In genomic region chr7:142897471-142897870, GRCm38 (mm10) we compare ENCODE assay signal across 26 mouse cellular contexts. TPM values are rescaled to one million over a fixed set of nuclear protein-coding genes. Genes with fewer than 3 reads are reported as not detected.
DNase-seq lines count a peak whose midpoint lies in the region; ATAC-seq lines count a peak whose summit lies in the region.
"Had no signal": no experiment of that assay in that cellular context is flagged by ENCODE, and none has a peak within 500 bp of the region (broad histone marks: within the 10 kb centered on the region; RNA-seq: fewer than 3 reads in every experiment).

No protein-coding gene starts in this region.

- WGBS in forebrain, embryonic 10.5 days: 76% methylated on average over 1 of the region's 1 CpGs
- 73% methylated on average over 1 of the region's 1 CpGs for WGBS in forebrain, embryonic 12.5 days
- WGBS in heart, embryonic 13.5 days: 44% methylated on average over 1 of the region's 1 CpGs
- WGBS in neural tube, embryonic 15.5 days: 79% methylated on average over 1 of the region's 1 CpGs
- WGBS in kidney, embryonic 16.5 days: 69% methylated on average over 1 of the region's 1 CpGs

- H3K36me3 ChIP-seq in forebrain, embryonic 10.5 days (replicated peaks): no peaks in the 10 kb centered on the region
- H3K36me3 ChIP-seq in forebrain, embryonic 12.5 days (replicated peaks): no peaks in the 10 kb centered on the region
- H3K36me3 ChIP-seq in heart, embryonic 13.5 days: no peaks in the 10 kb centered on the region
- H3K36me3 ChIP-seq in neural tube, embryonic 15.5 days: no peaks in the 10 kb centered on the region
- no peaks in the 10 kb centered on the region for H3K36me3 ChIP-seq in kidney, embryonic 16.5 days (ENCODE audit: insufficient read depth, low read length)
- H3K36me3 ChIP-seq: heart, embryonic 15.5 days; hindbrain, embryonic 13.5 days; kidney, embryonic 15.5 days; limb, embryonic 12.5 days; liver, embryonic 13.5 days had no signal

- DNase-seq in forebrain, embryonic 10.5 days (ENCODE audit: extremely low spot score, low spot score): no peak
- no peak for DNase-seq in heart, postnatal 4 days
- peak; percentile 32 for DNase-seq in neural tube, embryonic 10.5 days (ENCODE audit: extremely low spot score, low spot score)
- peak; percentile 55 for DNase-seq in retina, postnatal 1 day
- DNase-seq: adrenal gland, adult 8-10 months; cerebellum, adult 18-20 months; cerebellum, postnatal 25 days; gastrocnemius, adult 2 months; kidney, postnatal 4 days; liver, embryonic 13.5 days; lung, embryonic 14.5 days; lung, postnatal 36 days; thymus, adult 18-20 months; thymus, postnatal 36 days had no signal

- no peak for ATAC-seq in forebrain, embryonic 12.5 days (ENCODE audit: low FRiP score)
- no peak for ATAC-seq in heart, embryonic 13.5 days (ENCODE audit: extremely low read depth, insufficient number of reproducible peaks, low FRiP score, low TSS enrichment)
- ATAC-seq in neural tube, embryonic 15.5 days (ENCODE audit: low FRiP score): no peak
- no peak for ATAC-seq in kidney, embryonic 16.5 days (ENCODE audit: low FRiP score, low TSS enrichment)
- ATAC-seq: activated CD4-positive, CD25-positive, alpha-beta regulatory T cell, adult 4 months; forebrain, embryonic 13.5 days; inflammation-experienced regulatory T-cells, adult 6 months had no signal

- no peak overlapping the region for H3K4me2 ChIP-seq in forebrain, embryonic 12.5 days
- peak overlapping the region; percentile 29; the same call in 1 of the 2 replicates for H3K4me2 ChIP-seq in heart, embryonic 13.5 days
- H3K4me2 ChIP-seq in neural tube, embryonic 15.5 days: no peak overlapping the region
- no peak overlapping the region for H3K4me2 ChIP-seq in kidney, embryonic 16.5 days (replicated peaks; ENCODE audit: low read depth, low read length)
- H3K4me2 ChIP-seq: forebrain, embryonic 13.5 days; heart, embryonic 15.5 days; hindbrain, embryonic 13.5 days; kidney, embryonic 15.5 days; limb, embryonic 12.5 days; liver, embryonic 13.5 days; lung, embryonic 14.5 days; midbrain, embryonic 11.5 days had no signal

- H3K4me1 ChIP-seq in forebrain, embryonic 10.5 days: peaks cover 46% of the 10 kb centered on the region
- H3K4me1 ChIP-seq in forebrain, embryonic 12.5 days: peaks cover 40% of the 10 kb centered on the region
- H3K4me1 ChIP-seq in heart, embryonic 13.5 days: peaks cover 26% of the 10 kb centered on the region
- H3K4me1 ChIP-seq in neural tube, embryonic 15.5 days: peaks cover 19% of the 10 kb centered on the region
- no peaks in the 10 kb centered on the region for H3K4me1 ChIP-seq in kidney, embryonic 16.5 days (ENCODE audit: insufficient read depth, low read length)
- H3K4me1 ChIP-seq: liver, embryonic 13.5 days had no signal

- no peak overlapping the region for H3K4me3 ChIP-seq in forebrain, embryonic 10.5 days
- no peak overlapping the region for H3K4me3 ChIP-seq in forebrain, embryonic 12.5 days (replicated peaks)
- H3K4me3 ChIP-seq in heart, embryonic 13.5 days: no peak overlapping the region
- H3K4me3 ChIP-seq in neural tube, embryonic 15.5 days (replicated peaks): no peak overlapping the region
- no peak overlapping the region for H3K4me3 ChIP-seq in kidney, embryonic 16.5 days (ENCODE audit: low read length)
- H3K4me3 ChIP-seq: forebrain, embryonic 13.5 days; gastrocnemius, adult 2 months; heart, embryonic 15.5 days; hindbrain, embryonic 13.5 days; kidney, embryonic 15.5 days; limb, embryonic 12.5 days; liver, embryonic 13.5 days had no signal

- H3K9me3 ChIP-seq in forebrain, embryonic 10.5 days: no peaks in the 10 kb centered on the region
- no peaks in the 10 kb centered on the region for H3K9me3 ChIP-seq in forebrain, embryonic 12.5 days
- no peaks in the 10 kb centered on the region for H3K9me3 ChIP-seq in heart, embryonic 13.5 days
- no peaks in the 10 kb centered on the region for H3K9me3 ChIP-seq in neural tube, embryonic 15.5 days (replicated peaks)
- no peaks in the 10 kb centered on the region for H3K9me3 ChIP-seq in kidney, embryonic 16.5 days (ENCODE audit: low read length)
- H3K9me3 ChIP-seq: forebrain, embryonic 13.5 days; heart, embryonic 15.5 days; hindbrain, embryonic 13.5 days; kidney, embryonic 15.5 days; limb, embryonic 12.5 days; liver, embryonic 13.5 days had no signal

- 0 out of 2 replicates have a peak overlapping the region, but pooled peaks have one; percentile 20 for H3K27ac ChIP-seq in forebrain, embryonic 10.5 days
- no peak overlapping the region for H3K27ac ChIP-seq in forebrain, embryonic 12.5 days
- no peak overlapping the region for H3K27ac ChIP-seq in heart, embryonic 13.5 days (replicated peaks)
- no peak overlapping the region for H3K27ac ChIP-seq in neural tube, embryonic 15.5 days (replicated peaks)
- no peak overlapping the region for H3K27ac ChIP-seq in kidney, embryonic 16.5 days (ENCODE audit: low read length)
- H3K27ac ChIP-seq: forebrain, embryonic 13.5 days; gastrocnemius, adult 2 months; heart, embryonic 15.5 days; hindbrain, embryonic 13.5 days; kidney, embryonic 15.5 days; limb, embryonic 12.5 days; liver, embryonic 13.5 days had no signal

- peaks cover 84% of the 10 kb centered on the region for H3K27me3 ChIP-seq in forebrain, embryonic 10.5 days (ENCODE audit: poor library complexity, severe bottlenecking)
- peaks cover 60% of the 10 kb centered on the region for H3K27me3 ChIP-seq in forebrain, embryonic 12.5 days
- H3K27me3 ChIP-seq in heart, embryonic 13.5 days (replicated peaks): peaks cover 84% of the 10 kb centered on the region
- peaks cover 4% of the 10 kb centered on the region; the same call in 1 of the 2 replicates for H3K27me3 ChIP-seq in neural tube, embryonic 15.5 days (replicated peaks)
- H3K27me3 ChIP-seq in kidney, embryonic 16.5 days (ENCODE audit: insufficient read depth, low read length): 0 out of 2 replicates have a peak, but pooled peaks cover 2% of the 10 kb centered on the region

- no peak overlapping the region for H3K9ac ChIP-seq in forebrain, embryonic 12.5 days
- H3K9ac ChIP-seq in heart, embryonic 13.5 days: no peak overlapping the region
- H3K9ac ChIP-seq in neural tube, embryonic 15.5 days (replicated peaks): no peak overlapping the region
- H3K9ac ChIP-seq in kidney, embryonic 16.5 days (replicated peaks; ENCODE audit: low read length): no peak overlapping the region
- H3K9ac ChIP-seq: forebrain, embryonic 13.5 days; heart, embryonic 15.5 days; hindbrain, embryonic 13.5 days; kidney, embryonic 15.5 days; limb, embryonic 12.5 days; liver, embryonic 13.5 days; lung, embryonic 14.5 days had no signal

RNA-seq across cellular contexts. Expression of gene Th, which starts 33.5 kb away (rescaled TPM):
- 10.9 and 11.9 TPM in 2 replicates for polyA plus RNA-seq in forebrain, embryonic 10.5 days (2016; fragmentation: Nextera tagmentation; extraction: Ambion mirVana)
- polyA plus RNA-seq in forebrain, embryonic 12.5 days (2016; fragmentation: Nextera tagmentation; extraction: Ambion mirVana): 13.9 and 17.8 TPM in 2 replicates
- 0.36 and 0.76 TPM in 2 replicates for polyA plus RNA-seq in heart, embryonic 13.5 days (2015; fragmentation: Nextera tagmentation; extraction: Ambion mirVana)
- under 1 TPM in 1 of 2 experiments, not detected in 1; 0.14 TPM for total RNA-seq in heart, postnatal 4 days (2021)
- 8.6 and 10.4 TPM in 2 replicates for polyA plus RNA-seq in neural tube, embryonic 15.5 days (2015; fragmentation: Nextera tagmentation; extraction: Ambion mirVana)
- 6.5 and 14.0 TPM in 2 replicates for polyA plus RNA-seq in kidney, embryonic 16.5 days (2015; fragmentation: Nextera tagmentation; extraction: Ambion mirVana)
- polyA plus RNA-seq: activated CD4-positive, CD25-positive, alpha-beta regulatory T cell, adult 4 months; inflammation-experienced regulatory T-cells, adult 6 months; liver, embryonic 13.5 days had no signal

Comparison
In these comparisons a context has a peak if more than half of its experiments do, and no peak if none do; other contexts are left out.
1. DNase-seq: peak in neural tube, embryonic 10.5 days (single experiment) and retina, postnatal 1 day (single experiment); none in forebrain, embryonic 10.5 days (single experiment) and heart, postnatal 4 days (single experiment).